Mouse (Mus musculus): ENCODE data around the gene Crebrf.

DNA sequence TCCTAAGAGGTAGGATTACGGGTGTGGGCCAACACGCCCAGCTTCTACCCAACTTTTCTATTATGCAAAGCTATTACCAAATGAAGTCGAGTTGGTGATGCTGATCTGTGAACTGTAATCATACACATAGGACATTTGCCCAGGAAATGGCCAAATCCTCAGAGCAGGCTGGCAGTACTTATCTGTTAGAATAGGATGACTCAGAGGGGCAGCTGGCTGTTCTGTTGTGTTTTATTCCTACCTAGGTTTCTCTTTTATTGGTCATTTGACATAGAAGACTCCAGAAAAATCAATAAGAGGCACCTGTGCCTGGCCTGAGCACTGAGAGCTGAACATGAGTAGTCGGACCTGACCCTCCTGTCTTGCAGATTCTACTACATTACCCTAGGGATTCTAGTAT, 12.8 kb upstream of the Crebrf start:
- no peak for TF ChIP-seq CTCF (IDR thresholded peaks at IDR 0.05; ENCODE audit: control insufficient read depth, insufficient read depth, insufficient read length)
- no peak for TF ChIP-seq CEBPB (IDR thresholded peaks at IDR 0.05; ENCODE audit: low read depth)
- TF ChIP-seq MYOG (IDR thresholded peaks at IDR 0.05; ENCODE audit: control insufficient read depth, extremely low read depth, insufficient read length), result no peak
- TF ChIP-seq USF1 (IDR thresholded peaks at IDR 0.05; ENCODE audit: low read depth), result no peak
- TF ChIP-seq MAX (IDR thresholded peaks at IDR 0.05), result no peak
- TF ChIP-seq FOSL1 (IDR thresholded peaks at IDR 0.05; ENCODE audit: insufficient read depth, low read length, poor library complexity, severe bottlenecking), result no peak
- TF ChIP-seq MYOD1 (IDR thresholded peaks at IDR 0.05; ENCODE audit: control insufficient read depth, insufficient read length, low read depth), result no peak
